Mouse (Mus musculus): ENCODE measurements at regions not wholly inside any gene's neighbourhood (a gene's known extent, or its start where the extent isn't known, plus 50 kb on each side); places are given as distances from the start of the nearest gene placed in this dataset.

DNA sequence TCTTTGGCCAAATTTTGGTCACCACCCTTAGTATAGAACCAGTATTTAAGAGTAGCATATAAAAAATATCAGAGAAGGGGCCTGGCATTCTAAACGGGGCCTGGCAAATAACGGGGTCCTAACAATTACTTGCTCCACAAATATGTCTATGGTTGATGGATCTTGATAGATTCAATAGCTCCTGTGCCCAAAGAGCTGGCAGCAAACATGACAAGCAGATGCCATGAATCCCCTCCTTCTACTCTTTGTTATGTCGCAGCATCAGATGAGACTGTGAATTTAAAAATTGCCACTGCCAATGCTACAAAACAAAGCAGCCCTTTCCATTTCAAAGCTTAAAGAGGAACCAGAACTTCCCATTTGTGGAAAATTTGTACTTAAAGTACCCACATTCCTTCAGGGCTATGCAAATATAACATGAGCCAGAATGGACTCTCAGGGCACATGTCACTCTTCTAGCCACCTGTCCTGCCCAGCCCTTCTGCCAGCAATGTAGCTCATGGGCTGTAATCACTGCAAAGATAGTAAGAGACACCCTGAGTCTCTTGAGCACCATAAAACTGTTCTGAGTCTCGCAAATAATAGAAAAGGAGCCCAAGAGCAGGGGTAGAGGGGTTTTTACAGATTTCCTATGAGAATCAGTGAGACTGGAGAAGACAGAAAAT is 342.4 kb upstream of the Kirrel3 start:
- no peak overlapping the region for H3K4me2 ChIP-seq (ENCODE audit: low read depth, low read length)
- no peaks in the 10 kb centered on the region for H3K4me1 ChIP-seq (ENCODE audit: control insufficient read depth, insufficient read depth, low read length)
- no peaks in the 10 kb centered on the region for H3K27me3 ChIP-seq (replicated peaks; ENCODE audit: control insufficient read depth, insufficient read depth, low read length)
- H3K9ac ChIP-seq (ENCODE audit: low read depth, low read length) = no peak overlapping the region
- no peak for ATAC-seq
- H3K36me3 ChIP-seq (ENCODE audit: control insufficient read depth, insufficient read depth, low read length) = no peaks in the 10 kb centered on the region
- 81% methylated on average over 4 of the region's 4 CpGs for WGBS
- H3K27ac ChIP-seq (ENCODE audit: low read length) = no peak overlapping the region
- H3K4me3 ChIP-seq (ENCODE audit: low read length) = no peak overlapping the region
- H3K9me3 ChIP-seq (ENCODE audit: control insufficient read depth, low read length) = no peaks in the 10 kb centered on the region

DNA sequence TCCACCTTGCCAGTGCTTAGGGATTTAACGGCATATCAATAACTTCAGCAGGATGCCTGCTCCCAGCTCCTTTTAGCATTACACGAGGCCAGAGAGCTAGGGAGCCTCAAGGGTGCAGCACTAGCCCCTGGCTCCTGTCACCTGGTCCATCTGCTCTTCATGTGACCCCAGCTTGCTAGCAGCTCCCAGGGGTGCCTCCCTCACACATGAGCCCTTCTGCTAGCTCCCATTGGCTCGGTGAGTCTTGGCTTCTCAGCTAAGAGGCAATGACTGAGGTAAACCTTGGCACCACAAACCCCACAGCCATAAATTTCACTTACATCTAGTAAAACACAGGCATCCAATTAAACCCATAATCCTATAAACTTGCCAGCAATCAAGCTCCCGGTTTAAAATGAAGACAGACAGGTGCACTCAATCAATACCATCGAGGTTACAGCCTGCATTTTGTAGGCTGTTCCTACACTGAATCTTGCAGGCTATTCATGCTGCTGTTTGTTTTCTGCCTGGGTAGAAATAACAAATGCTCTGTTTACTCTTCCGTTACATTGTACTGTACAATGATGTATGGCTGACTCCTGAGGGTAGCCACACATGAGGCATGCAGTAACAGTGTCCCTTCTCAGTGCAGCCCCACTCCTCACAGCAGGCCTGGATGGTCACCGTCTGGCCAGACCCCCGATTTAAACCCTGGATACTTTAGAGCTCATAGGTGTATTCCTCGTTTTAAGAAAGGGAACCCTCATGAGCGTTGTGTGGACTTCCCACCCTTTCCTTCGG is 330.3 kb upstream of the Kirrel3 start:
- H3K4me3 ChIP-seq (ENCODE audit: low read length) = no peak overlapping the region
- H3K4me2 ChIP-seq (ENCODE audit: low read depth, low read length) = no peak overlapping the region
- WGBS = 46% methylated on average over 11 of the region's 11 CpGs
- H3K36me3 ChIP-seq (ENCODE audit: control insufficient read depth, insufficient read depth, low read length) = no peaks in the 10 kb centered on the region
- H3K27ac ChIP-seq (ENCODE audit: low read length) = no peak overlapping the region
- ATAC-seq = no peak
- no peaks in the 10 kb centered on the region for H3K27me3 ChIP-seq (replicated peaks; ENCODE audit: control insufficient read depth, insufficient read depth, low read length)
- no peaks in the 10 kb centered on the region for H3K9me3 ChIP-seq (ENCODE audit: control insufficient read depth, low read length)
- H3K9ac ChIP-seq (ENCODE audit: low read depth, low read length) = no peak overlapping the region
- no peaks in the 10 kb centered on the region for H3K4me1 ChIP-seq (ENCODE audit: control insufficient read depth, insufficient read depth, low read length)

DNA sequence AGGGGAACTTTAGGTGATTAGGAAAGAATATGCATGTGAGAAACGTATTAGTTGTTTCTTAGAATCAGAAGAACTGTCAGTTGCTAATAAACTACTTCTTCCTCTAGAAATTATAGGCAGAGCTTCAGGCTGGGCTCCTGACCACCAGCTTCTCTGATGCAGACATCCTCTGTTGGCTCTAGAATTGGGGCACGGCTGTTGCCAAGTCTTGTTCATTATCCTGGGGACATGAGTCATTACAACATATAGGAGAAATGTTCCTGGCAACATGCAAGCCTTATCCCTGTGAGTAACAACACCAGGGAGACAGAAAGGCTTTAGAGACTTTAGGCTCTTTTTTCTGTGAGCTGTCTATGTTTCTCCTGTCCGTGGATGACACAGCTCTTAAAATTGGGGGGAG is 329.1 kb upstream of the Kirrel3 start:
- no peaks in the 10 kb centered on the region for H3K4me1 ChIP-seq (ENCODE audit: control insufficient read depth, insufficient read depth, low read length)
- H3K4me3 ChIP-seq (ENCODE audit: low read length) = no peak overlapping the region
- WGBS = 51% methylated on average over 3 of the region's 3 CpGs
- no peaks in the 10 kb centered on the region for H3K9me3 ChIP-seq (ENCODE audit: control insufficient read depth, low read length)
- ATAC-seq = no peak
- no peak overlapping the region for H3K4me2 ChIP-seq (ENCODE audit: low read depth, low read length)
- no peaks in the 10 kb centered on the region for H3K36me3 ChIP-seq (ENCODE audit: control insufficient read depth, insufficient read depth, low read length)
- no peak overlapping the region for H3K27ac ChIP-seq (ENCODE audit: low read length)
- H3K9ac ChIP-seq (ENCODE audit: low read depth, low read length) = no peak overlapping the region
- H3K27me3 ChIP-seq (replicated peaks; ENCODE audit: control insufficient read depth, insufficient read depth, low read length) = no peaks in the 10 kb centered on the region

DNA sequence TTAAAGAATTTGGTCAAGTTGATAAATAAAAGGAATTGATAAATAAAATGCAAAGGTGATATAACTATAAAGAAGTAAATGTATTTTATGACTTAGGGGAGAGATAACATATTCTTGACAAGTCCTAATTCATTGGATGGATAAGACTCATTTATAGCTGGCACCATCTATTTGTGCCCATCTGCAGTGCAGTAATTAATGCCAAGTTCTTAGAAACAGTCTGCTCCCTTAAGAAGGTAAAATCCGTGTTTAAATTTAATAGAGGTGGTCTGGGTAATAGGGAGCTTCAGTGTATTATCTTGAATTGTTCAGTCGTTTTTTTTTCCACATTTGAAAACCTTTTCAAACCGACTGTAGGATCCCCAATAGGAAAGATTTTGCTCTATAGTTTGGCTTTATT is 324.6 kb upstream of the Kirrel3 start:
- WGBS = 60% methylated on average over 3 of the region's 3 CpGs
- Histone ChIP-seq H3K4me1 (ENCODE audit: control insufficient read depth, insufficient read depth, low read length) (no peaks in the 10 kb centered on the region), H3K4me3 (ENCODE audit: low read length) (no peak overlapping the region), H3K27ac (ENCODE audit: low read length) (no peak overlapping the region), H3K27me3 (replicated peaks; ENCODE audit: control insufficient read depth, insufficient read depth, low read length) (no peaks in the 10 kb centered on the region), H3K36me3 (ENCODE audit: control insufficient read depth, insufficient read depth, low read length) (no peaks in the 10 kb centered on the region), H3K4me2 (ENCODE audit: low read depth, low read length) (no peak overlapping the region), H3K9ac (ENCODE audit: low read depth, low read length) (no peak overlapping the region), H3K9me3 (ENCODE audit: control insufficient read depth, low read length) (no peaks in the 10 kb centered on the region)
- no peak for ATAC-seq

DNA sequence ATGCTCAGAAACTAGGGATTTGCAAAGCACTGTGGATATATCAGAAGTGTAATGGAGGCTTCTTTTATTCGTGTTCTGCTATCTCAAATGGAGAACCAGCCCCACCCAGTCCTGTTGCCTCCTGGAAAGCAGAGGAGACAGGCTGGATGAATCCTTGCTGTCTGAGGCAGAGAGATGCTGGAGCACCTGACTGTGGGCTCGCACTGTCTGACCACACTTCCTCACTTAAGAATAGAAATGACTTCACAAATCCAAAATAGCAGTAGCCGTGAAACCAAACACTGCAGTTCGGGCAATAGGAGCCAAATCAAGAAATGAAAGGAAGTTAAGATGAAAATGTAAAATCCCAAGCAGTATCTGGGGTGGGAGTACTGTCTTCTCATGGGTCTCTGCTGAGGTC is 299.4 kb upstream of the Kirrel3 start:
- Histone ChIP-seq H3K9ac (ENCODE audit: low read depth, low read length) (no peak overlapping the region), H3K4me2 (ENCODE audit: low read depth, low read length) (no peak overlapping the region), H3K27ac (ENCODE audit: low read length) (no peak overlapping the region), H3K9me3 (ENCODE audit: control insufficient read depth, low read length) (no peaks in the 10 kb centered on the region), H3K27me3 (replicated peaks; ENCODE audit: control insufficient read depth, insufficient read depth, low read length) (no peaks in the 10 kb centered on the region), H3K36me3 (ENCODE audit: control insufficient read depth, insufficient read depth, low read length) (no peaks in the 10 kb centered on the region), H3K4me3 (ENCODE audit: low read length) (no peak overlapping the region), H3K4me1 (ENCODE audit: control insufficient read depth, insufficient read depth, low read length) (no peaks in the 10 kb centered on the region)
- 83% methylated on average over 4 of the region's 4 CpGs for WGBS
- no peak for ATAC-seq

DNA sequence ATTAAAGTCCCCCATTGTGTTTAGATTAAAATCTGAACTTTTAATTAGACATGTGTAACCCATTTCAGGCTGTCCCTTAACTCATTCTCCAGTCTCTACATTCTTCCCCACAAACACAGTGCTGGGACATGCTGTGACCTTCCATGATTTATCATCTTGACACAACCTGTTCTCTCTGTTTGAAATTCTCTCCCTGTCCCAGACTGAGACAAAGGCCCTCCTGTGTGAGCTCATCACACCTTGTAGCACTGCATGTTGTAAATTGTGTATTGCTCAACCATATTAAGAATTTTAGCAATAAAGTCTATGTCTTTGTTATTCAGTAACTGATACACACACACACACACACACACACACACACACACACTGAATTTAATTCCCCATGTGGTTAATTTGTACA is 293.2 kb upstream of the Kirrel3 start:
- Histone ChIP-seq H3K27ac (ENCODE audit: low read length) (no peak overlapping the region), H3K27me3 (replicated peaks; ENCODE audit: control insufficient read depth, insufficient read depth, low read length) (no peaks in the 10 kb centered on the region), H3K4me3 (ENCODE audit: low read length) (no peak overlapping the region), H3K4me2 (ENCODE audit: low read depth, low read length) (no peak overlapping the region), H3K9me3 (ENCODE audit: control insufficient read depth, low read length) (no peaks in the 10 kb centered on the region), H3K9ac (ENCODE audit: low read depth, low read length) (no peak overlapping the region), H3K4me1 (ENCODE audit: control insufficient read depth, insufficient read depth, low read length) (no peaks in the 10 kb centered on the region), H3K36me3 (ENCODE audit: control insufficient read depth, insufficient read depth, low read length) (no peaks in the 10 kb centered on the region)
- ATAC-seq = no peak; the same call in 1 of the 2 replicates

DNA sequence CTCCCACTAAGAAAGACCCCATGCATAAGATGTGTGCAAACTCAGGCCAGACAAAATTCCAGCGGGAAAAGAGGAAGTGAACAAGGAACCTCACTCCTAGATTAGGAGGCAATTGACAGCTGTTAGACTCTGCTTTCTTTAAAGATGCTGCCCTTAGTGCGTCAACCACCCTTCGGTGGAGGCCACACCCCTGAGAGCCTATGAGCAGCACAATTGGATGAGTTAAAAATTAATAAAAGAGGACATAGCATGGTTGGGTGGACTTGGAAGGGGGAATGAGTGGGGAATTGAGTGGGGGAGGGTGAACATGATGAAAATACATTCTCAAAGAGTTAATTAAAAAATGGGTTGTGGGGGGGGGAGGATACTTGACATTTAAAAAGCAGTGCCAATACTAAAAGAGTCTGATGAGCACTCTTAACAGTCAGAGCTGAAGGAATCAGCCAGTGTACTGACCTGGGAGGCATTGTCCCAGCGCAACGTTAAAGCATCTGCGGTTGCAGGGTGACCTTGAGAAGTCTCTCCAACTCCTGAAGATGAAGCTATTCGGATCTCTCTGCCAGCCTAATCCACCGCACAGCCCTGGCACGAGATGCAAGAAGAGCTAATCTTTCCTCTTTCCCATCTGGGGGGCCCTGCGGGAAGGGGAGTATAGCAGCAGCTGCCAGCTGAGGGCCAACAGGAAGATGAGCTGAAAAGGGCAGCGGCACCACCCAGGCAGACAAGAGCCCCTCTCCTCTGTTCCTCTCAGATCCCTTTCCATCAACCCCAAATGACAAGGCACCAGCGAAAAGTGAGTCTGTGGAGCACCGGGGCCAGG is 283.4 kb upstream of the Kirrel3 start:
- H3K9me3 ChIP-seq (ENCODE audit: control insufficient read depth, low read length) = no peaks in the 10 kb centered on the region
- H3K4me1 ChIP-seq (ENCODE audit: control insufficient read depth, insufficient read depth, low read length) = no peaks in the 10 kb centered on the region
- ATAC-seq = no peak
- H3K27ac ChIP-seq (ENCODE audit: low read length) = no peak overlapping the region
- H3K4me3 ChIP-seq (ENCODE audit: low read length) = no peak overlapping the region
- H3K4me2 ChIP-seq (ENCODE audit: low read depth, low read length) = no peak overlapping the region
- WGBS = 46% methylated on average over 13 of the region's 13 CpGs
- H3K27me3 ChIP-seq (replicated peaks; ENCODE audit: control insufficient read depth, insufficient read depth, low read length) = no peaks in the 10 kb centered on the region
- H3K36me3 ChIP-seq (ENCODE audit: control insufficient read depth, insufficient read depth, low read length) = no peaks in the 10 kb centered on the region
- no peak overlapping the region for H3K9ac ChIP-seq (ENCODE audit: low read depth, low read length)

DNA sequence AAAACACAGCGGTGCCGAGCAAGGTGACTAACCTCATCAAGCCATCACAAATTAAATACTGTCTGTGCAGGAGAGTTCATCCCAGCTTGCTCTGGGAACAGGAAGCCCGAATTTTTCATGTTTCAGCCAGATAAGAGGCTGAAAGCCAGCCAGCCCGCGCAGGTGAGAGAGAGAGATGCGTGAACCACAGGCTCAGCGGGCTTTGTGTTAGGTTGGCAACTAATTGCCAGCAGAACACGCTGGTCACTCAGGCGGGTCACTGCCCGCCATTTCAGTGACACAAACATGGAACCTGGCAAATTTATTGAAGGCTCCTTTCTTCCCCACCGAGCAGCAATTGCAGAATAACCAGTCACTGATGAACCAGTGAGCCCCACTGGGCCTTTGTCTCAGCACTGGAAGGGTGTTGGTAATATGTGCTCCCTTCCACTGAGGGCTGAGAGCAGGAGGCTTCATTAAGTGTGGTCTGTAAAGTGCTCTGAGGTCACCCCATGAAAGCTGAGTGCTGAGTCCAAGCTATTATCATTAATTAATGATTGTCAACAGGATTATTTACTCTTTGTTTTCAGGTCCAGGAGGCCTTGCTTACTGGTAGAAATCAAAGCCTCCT is 282.6 kb upstream of the Kirrel3 start:
- Histone ChIP-seq H3K36me3 (ENCODE audit: control insufficient read depth, insufficient read depth, low read length) (no peaks in the 10 kb centered on the region), H3K27me3 (replicated peaks; ENCODE audit: control insufficient read depth, insufficient read depth, low read length) (no peaks in the 10 kb centered on the region), H3K9ac (ENCODE audit: low read depth, low read length) (no peak overlapping the region), H3K4me2 (ENCODE audit: low read depth, low read length) (no peak overlapping the region), H3K4me3 (ENCODE audit: low read length) (no peak overlapping the region), H3K9me3 (ENCODE audit: control insufficient read depth, low read length) (no peaks in the 10 kb centered on the region), H3K4me1 (ENCODE audit: control insufficient read depth, insufficient read depth, low read length) (no peaks in the 10 kb centered on the region), H3K27ac (ENCODE audit: low read length) (no peak overlapping the region)
- WGBS = 42% methylated on average over 11 of the region's 11 CpGs
- no peak for ATAC-seq

DNA sequence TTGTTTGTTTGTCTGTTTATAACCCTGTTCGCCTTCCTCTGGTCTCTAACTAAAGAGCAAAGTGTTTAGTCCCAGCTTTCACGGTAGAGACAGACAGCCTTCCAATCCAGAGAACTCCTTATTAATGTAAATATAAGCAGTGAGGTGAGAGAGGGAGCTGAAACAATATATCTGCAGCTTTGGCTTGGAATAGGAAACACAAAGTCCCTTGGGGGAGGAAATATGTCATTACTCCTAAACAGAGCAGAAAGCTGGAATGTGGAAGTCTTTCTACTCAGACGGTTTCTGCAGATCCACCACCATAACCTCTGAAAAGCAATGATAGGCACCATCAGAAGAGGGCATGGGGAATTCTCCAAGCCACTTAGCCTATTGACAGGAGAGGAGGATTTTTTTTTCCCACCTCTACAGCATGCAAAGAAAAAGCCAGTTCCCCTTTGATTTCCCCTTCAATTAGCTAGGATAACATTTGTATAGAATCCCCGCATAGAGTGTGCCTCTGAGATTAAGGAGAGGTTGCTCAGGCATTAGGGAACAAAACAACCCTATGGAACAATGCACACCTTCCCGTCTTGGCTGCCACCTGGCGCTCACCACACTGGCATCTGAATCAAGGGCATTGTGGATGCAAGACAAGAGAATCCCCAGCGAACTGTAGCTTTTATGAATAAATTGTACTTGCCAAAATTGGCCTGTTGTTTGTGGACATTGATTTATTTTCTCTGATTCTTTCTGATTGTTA is 281.9 kb upstream of the Kirrel3 start:
- Histone ChIP-seq H3K36me3 (ENCODE audit: control insufficient read depth, insufficient read depth, low read length) (no peaks in the 10 kb centered on the region), H3K9me3 (ENCODE audit: control insufficient read depth, low read length) (no peaks in the 10 kb centered on the region), H3K27ac (ENCODE audit: low read length) (no peak overlapping the region), H3K4me3 (ENCODE audit: low read length) (no peak overlapping the region), H3K27me3 (replicated peaks; ENCODE audit: control insufficient read depth, insufficient read depth, low read length) (no peaks in the 10 kb centered on the region), H3K4me1 (ENCODE audit: control insufficient read depth, insufficient read depth, low read length) (no peaks in the 10 kb centered on the region), H3K4me2 (ENCODE audit: low read depth, low read length) (no peak overlapping the region), H3K9ac (ENCODE audit: low read depth, low read length) (no peak overlapping the region)
- 53% methylated on average over 7 of the region's 7 CpGs for WGBS
- ATAC-seq = no peak
